Mouse (Mus musculus) lung, postnatal 36 days (tissue): Measurements from ENCODE around the gene Ttc9.
A peak's percentile ranks its signal among the peaks of the same experiment; 100 is the strongest.

Experiments used
- DNase-seq: peaks from one replicate; pipeline ENCODE4 v3.0.0; 2022; ENCODE audit warnings: mixed read lengths

The Ttc9 gene

DNA sequence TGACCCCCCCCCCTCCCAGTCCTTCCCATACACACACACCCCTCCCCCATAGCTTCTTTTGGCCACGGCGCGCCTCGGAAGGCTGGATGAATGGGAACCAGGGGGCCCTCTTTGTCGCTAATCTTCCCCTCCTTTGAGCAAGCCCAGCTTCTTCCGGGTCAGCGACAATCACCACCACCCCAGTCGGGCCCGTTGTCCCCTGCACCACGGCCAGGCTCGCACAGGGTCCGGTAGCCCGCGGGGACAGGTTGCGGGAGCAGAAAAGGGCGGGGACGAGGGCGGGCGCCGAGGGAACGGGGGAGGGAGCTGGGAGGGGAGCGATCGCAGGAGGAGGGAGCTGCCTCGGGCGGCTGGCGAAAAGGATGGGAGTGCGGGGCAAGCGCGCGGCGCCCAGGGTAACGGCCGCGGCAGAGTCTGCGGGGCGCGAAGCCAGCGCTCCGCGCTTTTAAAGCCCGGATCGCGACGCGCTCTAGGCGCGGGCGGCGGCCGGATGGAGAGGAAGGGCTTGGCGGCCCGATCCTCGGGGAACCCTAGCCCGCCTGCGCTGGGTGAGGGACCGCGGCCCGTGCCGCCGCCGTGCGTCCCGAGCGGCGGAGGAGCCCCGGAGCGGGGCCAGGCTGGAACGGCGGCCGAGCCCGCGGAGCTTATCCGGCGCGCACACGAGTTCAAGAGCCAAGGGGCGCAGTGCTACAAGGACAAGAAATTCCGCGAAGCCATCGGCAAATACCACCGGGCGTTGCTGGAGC, at the start of gene Ttc9:
Gene Ttc9, plus strand, starts transcription at position 335 of the 746 bp plus-strand sequence.
- peak; percentile 37 for DNase-seq

DNA sequence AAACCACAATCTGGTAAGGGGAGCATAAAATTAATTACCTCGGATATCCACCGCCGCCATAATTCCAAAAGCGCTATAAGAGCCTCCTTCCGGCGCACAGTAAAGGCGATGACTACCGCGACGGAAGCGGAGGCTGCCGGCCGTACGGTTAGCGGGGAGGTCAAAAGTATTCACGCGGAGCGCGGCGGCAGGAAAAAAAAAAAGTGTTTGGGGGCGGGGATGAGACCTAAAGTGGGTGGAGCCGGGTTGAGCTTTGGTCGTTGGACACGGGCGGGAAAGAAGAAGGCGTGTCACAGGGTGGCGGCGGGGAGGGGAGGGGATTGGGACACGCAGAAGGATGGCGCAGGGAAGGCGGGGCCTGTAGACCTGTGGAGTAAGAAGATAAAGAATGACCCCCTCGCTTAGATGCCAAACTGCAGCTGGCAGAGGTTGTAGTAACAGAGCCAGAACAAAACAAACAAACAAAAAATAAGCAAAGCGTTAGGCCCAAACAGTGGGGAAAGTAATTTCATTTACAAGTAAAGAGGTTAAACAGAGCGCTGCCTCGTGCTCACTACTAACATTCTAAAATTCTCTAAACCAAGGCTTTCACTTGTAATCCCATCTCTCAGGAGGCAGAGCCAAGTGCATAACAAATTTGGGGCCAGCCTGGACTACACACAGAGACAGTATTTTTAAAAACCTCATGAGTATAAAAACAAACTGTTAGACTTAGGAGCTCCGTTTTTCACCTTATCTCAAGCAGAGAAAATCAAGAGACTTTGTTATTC, 36.0 kb upstream of the Ttc9 start, which contains the start of gene Med6:
Gene Med6, minus strand, starts transcription at position 107 of the 770 bp plus-strand sequence.
- peak; percentile 97 for DNase-seq

DNA sequence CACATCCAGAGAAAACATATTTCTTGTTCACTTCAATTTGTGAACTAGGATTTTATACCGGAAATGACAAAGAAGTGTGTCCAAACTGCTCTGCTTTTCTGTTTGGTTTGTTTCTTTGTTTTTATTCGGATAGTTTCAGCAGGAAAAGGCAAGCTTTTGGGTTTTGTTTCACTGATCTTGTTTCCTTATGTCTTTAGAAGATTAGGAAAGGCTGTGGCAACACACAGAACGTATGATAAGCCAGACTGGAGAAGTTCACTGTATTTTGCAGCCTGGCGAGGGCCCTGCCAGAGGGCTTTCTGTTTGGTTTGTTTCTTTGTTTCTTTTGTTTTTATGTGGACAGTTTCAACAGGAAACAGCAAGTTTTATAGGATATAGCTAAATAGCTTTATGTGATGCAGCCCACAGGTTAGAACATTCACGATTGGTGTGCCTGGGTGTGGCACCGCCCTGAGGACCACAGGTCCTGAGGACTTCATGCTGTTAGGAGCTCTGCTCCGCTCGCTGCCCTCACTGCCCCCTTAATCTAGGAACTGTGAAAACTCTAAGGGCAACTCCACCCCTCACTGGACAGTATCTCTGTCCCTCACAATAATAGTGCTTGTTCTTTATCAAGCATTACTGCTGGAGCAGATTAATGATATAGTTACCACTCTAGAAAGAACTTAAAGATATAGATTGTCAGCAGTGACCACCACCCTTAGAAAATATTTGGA, 34.3 kb upstream of the Ttc9 start:
- no peak for DNase-seq

DNA sequence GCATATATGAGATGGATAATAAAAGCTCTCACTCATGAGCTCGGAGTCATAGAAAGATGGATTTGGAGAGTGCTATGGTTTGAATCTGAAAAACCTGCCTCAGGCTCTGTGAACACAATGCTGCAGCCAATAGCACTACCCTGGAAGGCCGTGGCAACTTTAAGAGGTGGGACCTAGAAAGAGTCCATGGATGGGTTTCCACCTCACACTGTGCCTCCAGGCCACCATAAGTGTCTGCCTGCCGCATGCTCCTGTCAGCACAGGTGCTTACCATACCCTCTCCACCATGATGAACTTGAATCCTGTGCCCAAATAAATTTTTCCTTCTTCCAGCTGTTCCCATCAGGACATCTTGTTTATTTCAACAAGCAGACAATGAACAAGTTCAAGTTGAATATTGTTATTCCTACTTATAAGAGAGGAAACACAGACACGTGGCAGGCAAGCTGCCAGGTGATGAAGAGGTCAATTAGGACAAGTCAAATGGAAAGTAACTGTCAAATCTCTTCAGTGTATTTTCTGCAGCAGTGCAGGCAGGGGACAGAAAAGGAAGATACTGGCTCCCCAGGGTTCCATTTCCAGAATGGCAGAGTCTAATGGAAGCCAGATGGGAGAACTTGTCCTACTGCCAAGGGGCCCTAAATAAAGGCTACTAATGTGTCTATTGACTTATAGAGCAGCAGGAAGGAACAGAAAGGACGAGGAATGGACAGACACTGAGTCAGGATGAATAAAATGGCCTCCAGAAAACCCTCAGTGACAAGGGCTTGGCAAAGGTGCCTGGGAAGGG, 25.9 kb upstream of the Ttc9 start:
- DNase-seq: no peak

DNA sequence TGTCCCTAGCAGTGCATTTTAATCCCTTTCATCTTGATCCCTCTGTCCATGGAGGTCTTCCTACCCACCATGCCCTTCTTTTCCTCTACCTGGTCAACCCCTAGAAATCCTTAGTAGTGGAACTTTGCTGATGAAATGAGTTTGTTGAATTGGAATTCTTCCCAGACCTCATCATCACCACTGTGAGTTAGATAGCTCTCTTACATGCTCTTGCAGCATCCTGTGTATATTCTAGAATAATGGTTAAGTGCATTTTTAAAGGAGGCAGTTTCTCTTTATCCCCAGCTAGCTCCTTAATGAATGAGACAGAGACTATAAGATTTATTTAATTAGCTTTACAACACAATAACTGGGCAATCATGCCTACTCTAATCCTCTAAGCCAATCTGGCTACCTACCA, 21.6 kb upstream of the Ttc9 start:
- DNase-seq: no peak

DNA sequence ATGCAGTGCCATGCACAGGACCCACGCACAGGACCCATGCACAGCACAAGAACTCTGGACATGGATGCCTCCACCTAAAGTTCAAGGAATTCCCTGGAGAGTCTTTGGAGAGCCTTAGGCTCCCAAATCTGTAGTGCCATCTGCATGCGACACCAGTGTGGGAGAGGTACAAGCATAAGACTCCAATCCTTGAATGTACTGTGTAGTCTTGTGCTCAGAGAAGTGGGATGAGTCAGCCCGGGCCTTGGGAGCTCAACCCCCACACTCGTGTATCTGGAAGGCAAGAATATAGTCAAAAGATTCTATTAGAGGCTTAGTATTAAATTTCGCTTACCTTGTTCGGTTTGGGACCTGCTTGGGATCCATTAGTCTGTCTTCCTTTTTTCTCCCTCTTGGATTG, 15.2 kb upstream of the Ttc9 start:
- DNase-seq: no peak

DNA sequence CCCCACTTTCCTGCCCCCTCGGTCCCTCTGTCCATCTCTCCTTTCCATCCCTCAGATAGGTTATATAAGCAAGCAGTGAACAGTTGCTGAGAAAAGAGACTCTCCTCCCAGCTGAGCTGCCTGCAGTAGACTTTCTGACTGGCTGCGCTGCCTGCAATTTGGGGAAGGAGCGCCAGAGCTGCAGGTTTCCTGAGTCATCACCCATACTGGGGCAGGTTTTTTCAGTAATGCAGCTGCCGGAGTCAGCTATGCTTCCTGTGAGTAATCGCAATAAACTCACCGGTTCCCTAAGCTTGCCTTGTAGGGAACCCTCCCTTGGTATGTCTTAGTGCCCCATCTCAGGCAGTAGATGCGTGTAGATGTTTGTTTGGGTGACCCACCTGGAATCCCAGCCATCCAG, 14.1 kb upstream of the Ttc9 start:
- DNase-seq: no peak

DNA sequence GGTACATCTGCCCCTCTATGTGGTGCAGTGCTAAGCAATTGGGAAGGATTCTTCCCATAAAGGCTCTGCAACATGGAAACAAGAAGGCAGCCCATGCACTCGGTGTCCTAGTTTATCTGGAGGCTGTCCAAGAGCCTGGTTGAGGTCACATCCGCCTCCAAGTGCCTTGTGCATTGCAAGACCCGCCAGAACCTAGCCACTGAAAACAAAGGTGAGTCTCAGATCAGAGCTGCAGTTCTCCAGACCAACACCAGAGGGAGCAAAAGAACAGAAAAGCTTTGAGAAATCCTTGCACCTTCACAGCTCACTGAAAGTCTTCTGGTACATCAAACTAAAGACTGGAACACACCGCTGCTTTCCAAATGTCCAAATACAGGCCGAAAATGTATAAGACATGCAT, 11.7 kb upstream of the Ttc9 start:
- DNase-seq: peak; percentile 90

DNA sequence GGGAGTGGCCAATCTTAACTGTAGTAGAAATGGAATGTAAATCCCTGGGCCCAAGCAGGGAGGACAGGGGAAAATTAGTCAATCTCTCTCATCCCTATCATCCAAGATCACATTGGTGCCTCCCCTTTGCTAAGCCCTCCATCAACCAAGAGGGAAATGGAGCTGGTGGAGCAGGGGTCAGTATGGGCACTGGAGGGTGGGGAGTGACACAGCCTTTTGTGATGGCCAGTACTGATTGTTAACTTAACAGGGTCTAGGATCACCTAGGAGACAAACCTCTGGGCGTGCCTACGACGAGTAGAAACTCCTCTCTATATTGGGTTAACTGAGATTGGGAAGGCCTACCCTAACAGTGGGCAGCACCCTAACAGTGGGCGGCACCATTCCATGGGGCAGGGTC, 7.7 kb upstream of the Ttc9 start:
- DNase-seq: no peak

DNA sequence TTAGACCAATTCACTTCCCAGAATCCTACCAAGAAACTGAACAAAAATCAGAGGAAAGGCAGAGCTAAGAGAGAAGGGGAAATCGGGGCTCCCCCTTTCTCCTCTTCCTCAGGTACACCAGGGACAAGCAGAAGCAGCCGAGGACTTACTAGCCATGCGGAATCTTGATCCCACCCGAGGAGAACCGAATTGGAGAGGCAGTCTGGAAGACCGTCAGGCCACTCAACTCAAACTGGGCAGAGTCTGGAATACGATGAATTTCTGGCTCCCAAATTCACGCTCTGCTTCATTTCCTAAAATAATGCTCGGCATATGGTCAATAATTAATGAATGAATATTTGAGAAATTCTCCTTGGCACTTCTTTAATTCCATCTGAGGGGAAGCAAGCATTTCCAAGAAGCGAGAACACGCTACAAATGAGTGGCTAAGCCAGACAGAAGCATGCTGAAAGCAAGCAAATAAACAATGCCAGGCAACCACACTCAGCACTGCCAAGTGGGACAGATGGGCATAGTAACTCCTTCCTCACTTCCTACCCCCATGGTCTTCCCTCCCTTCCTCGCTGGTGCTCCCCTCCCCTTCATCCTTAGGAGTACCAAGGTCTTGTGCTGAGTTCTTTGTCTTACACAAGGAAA, 4.7 kb upstream of the Ttc9 start:
- no peak for DNase-seq

DNA sequence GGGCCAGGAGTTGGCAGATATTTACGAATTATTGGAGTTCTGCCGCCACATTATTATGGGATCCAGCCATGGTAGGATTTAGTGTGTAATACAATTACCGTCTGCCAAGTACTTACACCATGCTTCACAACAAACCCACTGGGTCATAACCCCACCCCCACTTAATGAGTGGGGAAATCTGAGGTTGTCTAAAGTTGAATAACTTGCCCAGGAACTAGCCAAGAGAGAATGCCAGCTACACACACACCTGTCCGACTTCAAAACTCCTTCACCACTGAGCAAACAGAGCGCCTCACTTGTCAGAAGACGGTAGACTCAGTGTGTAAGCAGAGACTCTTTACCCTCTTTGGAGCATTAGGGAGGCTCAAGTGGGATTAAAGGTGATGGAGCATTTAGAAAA, 3.6 kb upstream of the Ttc9 start:
- peak; percentile 58 for DNase-seq

DNA sequence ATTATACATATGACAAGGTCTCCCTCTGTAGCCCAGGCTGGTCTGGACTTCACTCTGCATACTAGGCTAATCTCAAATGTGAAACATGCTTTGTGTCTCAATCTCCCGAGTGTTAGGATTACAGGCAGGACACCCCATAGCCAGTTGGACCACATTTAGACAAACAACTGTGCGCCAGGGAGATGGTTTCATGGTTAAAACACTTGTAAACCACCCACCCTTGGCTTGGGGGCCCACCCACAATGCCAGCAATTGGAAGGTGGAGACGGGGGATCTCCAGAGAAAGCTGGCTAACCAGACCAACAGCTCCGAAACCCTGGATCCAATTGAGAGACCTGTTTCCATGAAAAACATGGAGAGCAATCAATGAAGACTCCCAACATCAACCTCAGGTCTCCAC, 3.0 kb upstream of the Ttc9 start:
- DNase-seq: no peak

DNA sequence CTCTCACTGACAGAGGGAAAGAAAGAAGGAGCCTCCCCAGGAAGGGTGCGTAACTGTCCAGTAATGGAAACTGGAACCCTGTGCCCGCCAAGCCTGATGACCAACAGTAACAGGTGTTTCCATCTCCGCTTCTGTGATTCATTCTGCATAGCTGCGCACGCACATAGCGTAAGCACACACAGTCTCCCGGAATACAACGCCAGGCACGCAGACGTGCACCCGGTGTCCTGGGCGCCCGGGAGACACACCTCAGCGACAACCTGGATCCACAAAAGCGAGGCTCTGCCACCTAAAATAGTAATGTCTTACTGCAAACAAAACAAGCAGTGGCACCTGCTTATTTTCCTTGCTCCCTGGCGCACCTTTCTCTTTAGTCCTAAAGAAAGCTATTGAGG, 532 bp upstream of the Ttc9 start:
- DNase-seq: peak; percentile 64

DNA sequence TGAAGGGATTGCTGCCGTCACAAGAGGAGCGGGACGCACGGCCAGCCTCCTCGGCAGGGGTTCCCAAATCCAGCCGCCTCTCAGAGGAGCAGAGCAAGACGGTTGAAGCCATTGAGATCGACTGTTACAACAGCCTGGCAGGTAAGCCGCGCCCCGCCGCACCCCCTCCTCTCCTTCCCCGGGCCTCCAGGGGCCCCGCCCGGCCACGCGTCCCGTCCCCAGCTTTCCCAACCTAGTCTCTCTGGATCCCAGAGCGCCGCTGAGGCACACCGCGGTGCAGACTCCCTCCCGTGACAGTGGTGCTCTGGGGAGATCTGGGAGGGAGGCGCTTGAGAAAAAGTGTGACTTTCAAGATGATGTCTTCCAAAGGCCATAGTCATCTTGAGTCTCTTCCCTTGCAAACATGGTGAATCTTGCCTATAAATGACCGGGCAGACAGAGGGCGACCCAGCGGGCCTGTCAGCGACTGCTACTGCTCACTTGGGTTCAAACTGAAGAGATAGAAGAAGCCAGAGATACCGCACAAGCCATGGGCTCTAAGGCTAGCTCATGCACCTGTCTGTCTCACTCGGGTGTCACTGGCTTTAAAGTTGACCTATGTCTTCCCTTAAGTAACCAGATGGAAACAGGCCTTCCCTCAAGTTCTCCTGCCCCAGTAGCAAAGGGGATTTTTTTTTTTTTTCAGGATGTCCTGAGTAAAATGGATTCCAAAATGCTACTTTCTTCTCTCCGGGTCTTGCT, 782 bp downstream of the Ttc9 start:
- DNase-seq: peak; percentile 31

DNA sequence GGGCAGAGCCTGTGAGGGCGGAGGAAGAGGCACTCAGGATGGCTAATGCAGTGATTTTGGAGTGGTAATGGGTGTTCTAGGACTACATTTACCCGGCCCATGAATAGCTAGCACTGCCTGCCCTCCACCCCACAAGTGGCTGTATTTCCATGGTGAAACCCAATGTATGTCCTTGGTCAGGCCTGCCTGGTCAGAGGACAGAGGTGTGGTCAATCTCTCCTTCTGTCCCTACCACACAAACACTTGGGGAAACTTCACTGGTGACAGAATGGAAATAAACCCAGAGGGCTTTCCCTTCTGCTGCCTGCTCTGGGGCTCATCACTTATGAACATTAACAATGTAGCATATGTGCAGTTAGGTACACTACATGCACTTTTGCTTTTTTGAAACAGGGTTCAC, 2.2 kb downstream of the Ttc9 start:
- no peak for DNase-seq

DNA sequence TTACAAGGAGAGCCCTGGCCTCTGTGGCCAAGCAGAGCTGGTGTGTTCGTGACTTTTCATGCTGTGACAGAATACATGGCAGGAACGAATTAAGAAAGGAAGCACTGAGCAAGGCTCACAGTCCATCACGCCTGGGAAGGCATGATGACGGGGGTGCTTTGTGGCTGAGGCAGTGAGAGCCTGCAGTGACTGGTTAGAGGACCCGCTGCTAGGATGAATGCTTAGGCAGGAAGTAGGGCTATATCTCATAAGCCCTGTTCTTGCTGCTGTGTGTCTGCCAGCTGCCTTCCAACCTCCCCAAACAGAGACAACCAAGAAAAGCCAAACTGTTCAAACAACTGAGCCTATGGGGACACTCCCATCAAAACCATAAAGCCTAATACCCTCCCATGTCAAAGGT, 9.6 kb downstream of the Ttc9 start:
- no peak for DNase-seq

DNA sequence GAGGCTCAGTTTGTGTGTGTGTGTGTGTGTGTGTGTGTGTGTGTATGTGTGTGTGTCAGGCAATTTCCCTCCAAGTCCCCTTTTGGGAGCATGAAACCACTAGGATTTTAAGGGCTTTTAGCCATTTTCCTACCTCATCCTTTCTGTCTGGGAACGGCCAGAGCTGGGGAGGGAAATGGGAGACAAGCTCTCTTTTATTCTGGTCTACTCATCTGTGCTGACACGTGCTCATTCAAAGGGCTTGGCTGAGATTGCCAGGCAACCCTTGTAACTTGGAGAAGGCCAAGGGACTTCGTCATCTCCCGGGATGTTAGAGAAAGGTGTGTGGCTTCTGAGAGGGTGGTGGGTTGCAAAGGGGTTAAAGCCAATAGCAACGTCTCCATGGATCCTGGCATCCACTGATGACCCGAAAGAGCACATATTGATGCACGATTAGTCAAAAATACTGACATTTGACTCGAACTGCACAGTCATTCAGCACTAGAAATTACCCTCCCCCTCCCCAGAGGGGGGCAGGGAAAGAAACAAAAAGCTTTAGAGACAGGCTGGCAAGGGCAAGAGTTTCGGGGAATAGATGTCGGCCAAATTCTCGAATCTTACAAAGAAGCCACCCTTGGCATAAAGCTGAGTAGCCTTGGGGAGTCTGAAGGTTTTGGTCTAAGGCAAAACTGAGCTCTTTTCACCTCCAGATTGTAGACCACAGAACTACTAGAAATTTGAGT, 11.5 kb downstream of the Ttc9 start:
- DNase-seq: no peak

DNA sequence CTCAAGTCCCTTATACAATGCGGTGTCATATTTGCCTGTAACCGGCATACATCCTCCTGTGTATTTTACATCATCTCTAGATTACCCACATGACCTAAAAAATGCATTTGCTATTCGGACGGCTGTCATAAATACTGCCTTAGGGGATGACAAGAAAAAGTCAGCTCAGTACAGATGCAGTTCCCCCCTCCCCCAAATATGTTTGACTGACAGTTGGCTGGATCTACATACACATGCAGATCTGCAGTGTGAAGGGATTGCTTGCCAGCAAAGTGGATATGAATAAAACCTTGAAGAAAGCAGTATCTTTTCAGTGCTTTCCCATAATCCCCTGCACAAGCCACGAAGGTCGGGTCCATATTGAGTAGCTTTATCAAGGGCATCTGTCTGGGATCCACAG, 15.8 kb downstream of the Ttc9 start:
- DNase-seq: no peak

DNA sequence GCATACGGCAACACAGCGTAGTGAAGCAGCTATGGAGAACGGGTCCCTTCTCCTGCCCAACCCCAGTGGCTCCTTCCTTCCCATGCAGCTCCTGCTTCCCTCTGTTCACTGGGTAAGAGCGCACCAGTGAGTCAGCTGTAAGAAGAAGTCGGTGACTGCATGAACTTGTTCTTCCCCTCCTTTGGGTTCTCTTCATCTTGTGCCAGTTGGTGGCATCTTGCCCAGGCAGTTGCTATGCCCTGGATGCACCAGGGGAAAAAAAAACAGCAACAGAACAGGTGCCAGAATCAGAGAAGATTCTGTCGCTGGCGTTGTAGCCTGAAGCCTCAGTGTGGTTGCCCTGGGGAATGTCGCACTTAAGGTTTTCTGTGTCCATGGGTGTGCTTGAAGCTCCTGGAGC, 22.3 kb downstream of the Ttc9 start:
- DNase-seq: peak; percentile 42

DNA sequence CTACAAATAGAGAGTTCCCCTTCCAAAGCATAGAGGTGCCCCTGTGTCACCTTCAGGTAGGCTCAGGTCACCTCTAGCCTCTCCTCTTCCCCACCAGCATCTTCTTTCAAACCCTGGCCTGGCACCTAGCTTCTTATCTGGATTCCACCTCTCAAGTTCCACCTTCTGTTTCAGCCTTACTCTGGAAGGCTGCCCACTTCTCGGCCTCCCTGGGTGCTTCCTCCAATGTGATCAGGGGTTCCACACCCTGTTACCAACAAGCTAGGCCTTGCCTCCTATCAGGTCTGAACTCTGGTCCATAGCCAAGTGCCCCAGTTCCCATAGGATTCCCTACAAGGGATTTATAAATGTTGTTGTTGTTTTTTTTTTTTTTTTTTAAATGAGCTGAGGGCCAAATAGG, 26.3 kb downstream of the Ttc9 start:
- DNase-seq: no peak

DNA sequence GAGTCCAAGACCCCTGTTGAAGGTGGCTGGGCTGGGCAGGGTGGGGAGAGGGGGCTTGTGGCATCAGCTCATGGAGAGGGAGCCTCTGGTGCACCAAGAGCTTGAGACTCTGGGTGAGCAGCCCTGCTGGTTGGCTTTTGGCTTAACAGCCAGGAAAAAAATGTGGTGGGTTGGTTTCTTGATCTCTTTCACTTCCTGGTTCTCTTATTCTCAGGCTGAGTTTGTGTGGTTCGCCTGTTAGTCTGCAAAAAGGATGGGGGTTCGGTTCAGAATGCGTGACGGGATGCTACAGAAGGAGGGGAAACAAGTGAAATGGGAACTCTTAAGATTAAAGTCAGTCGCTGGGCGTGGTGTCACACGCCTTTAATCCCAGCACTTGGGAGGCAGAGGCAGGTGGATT, 27.0 kb downstream of the Ttc9 start:
- no peak for DNase-seq
